Mouse (Mus musculus) kidney, adult 2 months (tissue): ENCODE measurements at regions not wholly inside any gene's neighbourhood (a gene's known extent, or its start where the extent isn't known, plus 50 kb on each side); places are given as distances from the start of the nearest gene placed in this dataset.

Experiments
- CTCF ChIP-seq: fragments of 200-500 bp; conservative IDR thresholded peaks from 2 replicates; pipeline ENCODE4 v1.5.1; 2011; ENCODE audit warnings: low read depth, mild to moderate bottlenecking, control low read depth, low read length, moderate library complexity, mixed read lengths; ENCODE audit not compliant: insufficient read depth, insufficient read length
- POLR2A ChIP-seq: fragments of 200-500 bp; IDR thresholded peaks from one replicate; pipeline ENCODE4 v1.6.1; 2011; ENCODE audit warnings: low read depth, low read length, control low read depth

DNA sequence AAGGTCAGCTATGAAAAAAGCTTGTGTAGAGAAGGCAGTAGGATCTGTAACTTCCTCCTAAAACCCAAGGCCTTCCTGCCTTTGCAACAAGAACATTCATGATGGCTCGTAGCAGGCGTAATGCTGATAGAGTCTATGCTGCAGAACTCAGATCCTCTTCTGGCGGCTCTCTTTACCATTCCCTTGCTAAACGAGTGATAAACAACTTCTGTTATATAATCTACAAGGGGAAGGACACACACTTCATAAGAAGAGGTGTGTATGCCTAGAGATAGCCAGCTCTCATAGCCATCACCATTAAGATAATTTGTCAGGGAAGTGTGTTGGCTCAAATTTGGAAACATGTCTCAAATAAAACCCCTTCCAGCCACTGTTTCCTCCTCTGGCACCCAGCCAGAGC is 441.9 kb downstream of the Gpam start:
- no peak for TF ChIP-seq POLR2A
- no peak for TF ChIP-seq CTCF
